Mouse (Mus musculus): ENCODE measurements around the gene Pdf. TPM values are rescaled to one million over a fixed set of nuclear protein-coding genes. Genes with fewer than 3 reads are reported as not detected.
"Not testable (repeated sequence)": the region's sequence is repeated elsewhere in the genome, so short reads cannot be mapped to it uniquely, and the experiment has no call there.

Gene Pdf
- total RNA-seq, 1 experiment from 2014 or later = 43.8 TPM

DNA sequence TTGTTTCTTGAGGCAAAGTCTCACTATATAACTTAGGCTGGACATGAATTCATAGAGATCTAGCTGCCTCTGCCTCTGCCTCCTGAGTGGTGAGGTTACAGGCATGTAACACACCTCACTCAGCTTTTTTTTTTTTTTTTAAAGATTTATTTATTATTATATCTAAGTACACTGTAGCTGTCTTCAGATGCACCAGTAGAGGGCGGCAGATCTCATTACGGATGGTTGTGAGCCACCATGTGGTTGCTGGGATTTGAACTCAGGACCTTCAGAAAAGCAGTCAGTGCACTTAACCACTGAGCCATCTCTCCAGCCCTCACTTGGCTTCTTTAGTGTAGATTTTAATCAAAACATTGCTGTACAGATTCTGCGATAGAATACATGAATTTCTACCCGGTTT, 52.1 kb downstream of the Pdf start:
- ATAC-seq (replicated peaks in 1 of 2; ENCODE audit: insufficient read depth in 1 of 2, low FRiP score in 2 of 2, low TSS enrichment in 1 of 2, low read depth in 1 of 2, poor library complexity in 2 of 2, severe bottlenecking in 2 of 2) = not testable (repeated sequence)

Other genes starting within 250 kb of the Pdf start
- not detected in 2 replicates for gene Has3, start 178.4 kb downstream of the Pdf start, total RNA-seq (2017)
- gene Utp4, start 155.0 kb downstream of the Pdf start, total RNA-seq (2017) = 30.8 and 37.9 TPM in 2 replicates
- gene Sntb2, start 112.9 kb downstream of the Pdf start, total RNA-seq (2017) = 4.0 and 8.5 TPM in 2 replicates
- gene Vps4a, start 17.4 kb downstream of the Pdf start, total RNA-seq (2017) = 40.3 and 47.9 TPM in 2 replicates
- gene Cog8, start 8.1 kb upstream of the Pdf start, total RNA-seq (2017) = 15.0 and 20.8 TPM in 2 replicates
- gene Nip7, start 8.3 kb upstream of the Pdf start, total RNA-seq (2017) = 22.2 and 32.5 TPM in 2 replicates
- gene Tmed6, start 17.0 kb upstream of the Pdf start, total RNA-seq (2017) = not detected in 2 replicates
- gene Terf2, start 47.9 kb upstream of the Pdf start, total RNA-seq (2017) = 47.8 and 54.0 TPM in 2 replicates
- gene Cyb5b, start 102.0 kb upstream of the Pdf start, total RNA-seq (2017) = 68.0 and 68.2 TPM in 2 replicates
- gene Nfat5, start 244.9 kb upstream of the Pdf start, total RNA-seq (2017) = 40.1 and 67.9 TPM in 2 replicates